Mouse (Mus musculus): Measurements from ENCODE around the gene Bud23.
"Not testable (repeated sequence)": the region's sequence is repeated elsewhere in the genome, so short reads cannot be mapped to it uniquely, and the experiment has no call there.

The Bud23 gene

GRCm38 (mm10) chr5:135064909-135065446, at the start of gene Bud23:
Gene Bud23, minus strand, starts transcription at chr5:135064959.
- not testable (repeated sequence) for DNase-seq

GRCm38 (mm10) chr5:135113782-135114181, 49.0 kb upstream of the Bud23 start:
- no peak for DNase-seq

- DNase-seq = no peak
These were observed 45.2 kb upstream of the Bud23 start for GRCm38 (mm10) chr5:135109976-135110375.

GRCm38 (mm10) chr5:135109426-135109825, 44.7 kb upstream of the Bud23 start:
- no peak for DNase-seq

GRCm38 (mm10) chr5:135109017-135109416, 44.3 kb upstream of the Bud23 start:
- DNase-seq = no peak

- no peak for DNase-seq
These were observed 43.1 kb upstream of the Bud23 start for GRCm38 (mm10) chr5:135107521-135108501.

- DNase-seq = peak; percentile 71
These were observed 42.0 kb upstream of the Bud23 start for GRCm38 (mm10) chr5:135106758-135107256.

- DNase-seq = no peak
These were observed 39.4 kb upstream of the Bud23 start for GRCm38 (mm10) chr5:135103999-135104660.

GRCm38 (mm10) chr5:135100981-135101380, 36.2 kb upstream of the Bud23 start:
- DNase-seq = no peak

GRCm38 (mm10) chr5:135089653-135090052, 24.9 kb upstream of the Bud23 start, which contains the start of gene Mlxipl:
Gene Mlxipl, plus strand, starts transcription at chr5:135089890.
- no peak for DNase-seq

- DNase-seq = no peak
These were observed 22.1 kb upstream of the Bud23 start for GRCm38 (mm10) chr5:135086871-135087270.

- DNase-seq = no peak
These were observed 15.8 kb upstream of the Bud23 start for GRCm38 (mm10) chr5:135080539-135080938.

GRCm38 (mm10) chr5:135079578-135079977, 14.8 kb upstream of the Bud23 start:
- DNase-seq = no peak

GRCm38 (mm10) chr5:135078482-135078810, 13.7 kb upstream of the Bud23 start:
- no peak for DNase-seq

GRCm38 (mm10) chr5:135077564-135078481, 13.1 kb upstream of the Bud23 start, which contains the start of gene Vps37d:
Gene Vps37d, minus strand, starts transcription at chr5:135078266.
- peak; percentile 89 for DNase-seq

GRCm38 (mm10) chr5:135076931-135077505, 12.3 kb upstream of the Bud23 start:
- peak; percentile 65 for DNase-seq

GRCm38 (mm10) chr5:135076368-135076767, 11.6 kb upstream of the Bud23 start:
- DNase-seq = no peak

- DNase-seq = no peak
These were observed 10.9 kb upstream of the Bud23 start for GRCm38 (mm10) chr5:135075655-135076054.

- no peak for DNase-seq
These were observed 8.8 kb upstream of the Bud23 start for GRCm38 (mm10) chr5:135073349-135074150.

- no peak for DNase-seq
These were observed 8.0 kb upstream of the Bud23 start for GRCm38 (mm10) chr5:135072720-135073119.

GRCm38 (mm10) chr5:135072061-135072460, 7.3 kb upstream of the Bud23 start:
- no peak for DNase-seq
